Mouse (Mus musculus) WW6 (cell line): Measurements from ENCODE around the gene Gm45140.

Source experiments
- DNase-seq: peaks from one replicate; pipeline ENCODE4 v3.0.0-alpha.2; 2013; ENCODE audit warnings: low read depth, low spot score

Gene Gm45140

GRCm38 (mm10) chr6:87845031-87845695 lies 9.6 kb upstream of the Gm45140 start:
- DNase-seq: no peak

DNA sequence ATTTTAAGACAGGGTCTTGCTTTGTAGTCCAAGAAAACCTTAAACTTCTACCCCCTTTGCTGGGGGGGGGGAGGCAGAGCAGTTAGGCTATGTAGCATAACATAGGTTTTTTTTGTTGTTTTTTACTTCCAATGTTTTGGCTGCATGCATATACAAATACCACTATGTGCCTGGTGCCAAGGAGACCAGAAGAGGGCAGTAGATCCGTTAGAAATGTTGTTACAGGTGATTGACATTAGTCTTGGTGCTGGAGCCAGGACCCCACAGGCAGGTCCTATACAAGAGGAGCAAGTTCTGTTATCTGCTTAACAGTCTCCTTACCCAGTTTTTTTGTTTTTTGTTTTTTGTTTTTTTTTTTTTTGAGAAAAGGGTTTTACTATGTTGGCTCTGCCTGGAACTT lies 6.7 kb upstream of the Gm45140 start:
- no peak for DNase-seq

DNA sequence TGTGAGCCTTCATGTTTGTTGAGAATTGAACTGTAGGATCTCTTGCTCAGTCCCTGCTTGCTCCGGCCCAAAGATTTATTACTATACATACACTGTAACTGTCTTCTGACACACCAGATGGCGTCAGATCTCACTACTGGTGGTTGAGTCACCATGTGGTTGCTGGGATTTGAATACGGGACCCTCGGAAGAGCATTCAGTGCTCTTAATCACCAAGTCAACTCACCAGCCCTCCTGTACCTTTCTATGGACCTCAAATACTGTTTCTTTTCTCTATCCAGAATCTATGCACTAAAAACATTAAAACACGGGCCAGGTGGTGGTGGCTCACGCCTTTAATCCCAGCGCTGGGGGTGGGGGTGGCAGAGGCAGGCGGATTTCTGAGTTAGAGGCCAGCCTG lies 6.0 kb upstream of the Gm45140 start:
- no peak for DNase-seq

- DNase-seq: no peak
These were observed 4.3 kb upstream of the Gm45140 start for GRCm38 (mm10) chr6:87839797-87840341.

- DNase-seq: peak; percentile 92
These were observed 3.1 kb upstream of the Gm45140 start, which contains the start of gene Isy1 for GRCm38 (mm10) chr6:87838551-87839197. Gene Isy1, minus strand, starts transcription at chr6:87838798.

DNA sequence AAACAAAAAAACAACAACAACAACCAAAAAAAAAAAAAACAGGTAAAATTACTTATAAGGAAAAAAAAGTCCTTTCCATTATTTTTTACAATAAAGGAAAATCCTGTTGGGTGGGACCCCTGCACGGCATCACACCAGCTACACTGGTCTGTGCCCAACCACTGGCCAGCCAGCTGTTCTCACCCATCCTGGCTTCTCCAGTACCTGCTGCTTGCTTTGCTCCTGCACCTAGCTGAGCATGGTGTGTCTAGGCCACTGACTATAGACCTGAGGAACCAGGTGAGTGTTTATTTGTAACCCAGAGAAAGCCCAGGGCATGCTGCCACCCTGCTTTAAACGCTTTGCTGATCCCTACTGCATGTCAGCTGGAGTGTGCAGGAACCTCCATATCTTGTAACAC lies 15.2 kb downstream of the Gm45140 start:
- DNase-seq: no peak

GRCm38 (mm10) chr6:87814486-87814885 lies 21.1 kb downstream of the Gm45140 start:
- DNase-seq: no peak

- no peak for DNase-seq
These were observed 22.9 kb downstream of the Gm45140 start for GRCm38 (mm10) chr6:87812656-87813055.

- DNase-seq: peak; percentile 88
These were observed 23.8 kb downstream of the Gm45140 start, which contains the start of gene Rab43 for GRCm38 (mm10) chr6:87811675-87812338. Gene Rab43, minus strand, starts transcription at chr6:87812164.

DNA sequence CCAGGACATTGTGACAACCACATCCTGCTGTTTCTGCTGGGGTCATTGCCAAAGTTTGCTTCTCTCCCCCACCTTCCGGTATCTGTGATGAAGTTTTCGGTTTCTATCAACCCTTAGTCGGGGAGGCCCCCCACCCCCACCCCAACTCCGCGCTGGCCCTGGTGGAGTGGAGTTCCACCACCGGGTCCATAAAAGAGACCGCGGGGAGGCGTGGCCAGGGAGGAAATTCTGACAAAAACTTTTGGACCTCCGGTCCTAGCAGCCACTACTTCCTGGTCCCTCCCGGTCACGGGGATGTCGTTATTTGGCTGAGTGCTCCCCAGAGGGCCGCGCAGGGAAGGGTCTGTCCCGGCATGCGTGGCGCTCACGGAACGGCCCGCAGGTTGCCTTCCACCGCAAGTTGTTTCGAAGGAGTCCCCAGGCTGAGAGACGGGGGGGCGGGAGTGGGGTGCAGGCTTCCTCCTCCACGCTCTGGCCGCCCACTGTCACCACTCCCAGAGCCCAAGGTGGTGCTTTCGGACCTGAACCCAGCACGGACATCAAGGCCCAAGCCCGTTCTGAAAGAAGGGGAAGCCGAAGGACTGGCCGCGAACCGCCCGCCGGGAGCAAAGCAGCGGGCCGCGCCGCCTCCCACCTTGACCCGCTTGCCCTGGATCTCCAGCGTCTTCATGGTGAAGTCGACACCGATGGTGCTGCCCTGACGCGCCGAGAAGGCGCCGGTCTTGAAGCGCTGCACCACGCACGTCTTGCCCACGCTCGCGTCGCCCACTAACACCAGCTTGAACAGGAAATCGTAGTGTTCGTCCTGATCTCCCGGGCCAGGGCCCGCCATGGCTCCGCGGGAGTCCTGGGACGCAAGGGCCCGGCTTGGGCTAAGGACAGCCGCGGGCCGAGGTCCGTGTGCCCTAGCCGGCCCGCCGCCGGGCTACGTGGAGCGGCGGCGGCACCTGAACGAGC lies 24.6 kb downstream of the Gm45140 start:
- no peak for DNase-seq

GRCm38 (mm10) chr6:87810311-87810710 lies 25.3 kb downstream of the Gm45140 start:
- DNase-seq: no peak

DNA sequence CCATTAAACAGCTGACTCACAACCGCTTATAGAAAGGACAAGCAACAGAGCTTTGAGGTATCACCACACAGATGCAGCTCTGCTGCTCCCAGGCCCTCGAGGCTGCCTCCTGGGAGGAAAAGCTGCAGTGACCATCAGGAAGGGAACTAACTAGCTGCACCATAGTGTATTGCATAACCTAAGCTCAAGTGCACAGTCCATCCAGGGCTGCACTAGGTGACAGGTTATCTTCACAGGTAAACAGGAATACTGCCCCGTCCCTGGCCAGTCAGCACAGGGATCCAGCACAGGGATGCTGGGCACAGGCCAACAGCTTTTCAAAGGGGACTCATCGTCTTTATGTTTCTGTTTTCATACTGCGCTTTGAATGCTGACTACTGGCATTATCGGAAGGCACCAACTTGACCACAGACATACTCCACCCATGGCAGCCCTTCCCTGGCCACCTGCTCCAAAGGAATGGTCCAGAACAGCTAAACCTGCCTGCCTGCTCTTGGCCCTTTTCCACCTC lies 25.9 kb downstream of the Gm45140 start:
- no peak for DNase-seq

DNA sequence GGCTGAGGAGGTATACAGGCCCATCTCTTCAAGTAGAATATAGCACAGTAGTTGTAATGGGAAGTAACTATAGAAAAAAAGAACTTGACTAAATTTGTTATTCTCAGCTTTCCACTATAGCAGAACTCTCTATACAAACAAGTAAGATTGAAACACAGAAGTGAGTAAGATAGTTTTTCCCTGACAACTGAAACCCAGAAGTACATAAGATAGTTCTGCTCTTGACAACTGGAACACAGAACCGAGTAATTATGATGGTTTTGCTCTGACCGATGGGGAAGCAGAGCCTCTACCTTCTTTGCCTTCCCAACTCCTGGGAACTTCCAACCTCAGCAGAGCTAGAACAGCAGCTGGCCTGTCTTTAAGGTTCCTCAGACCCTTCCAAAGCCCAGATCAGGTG lies 26.5 kb downstream of the Gm45140 start:
- no peak for DNase-seq

DNA sequence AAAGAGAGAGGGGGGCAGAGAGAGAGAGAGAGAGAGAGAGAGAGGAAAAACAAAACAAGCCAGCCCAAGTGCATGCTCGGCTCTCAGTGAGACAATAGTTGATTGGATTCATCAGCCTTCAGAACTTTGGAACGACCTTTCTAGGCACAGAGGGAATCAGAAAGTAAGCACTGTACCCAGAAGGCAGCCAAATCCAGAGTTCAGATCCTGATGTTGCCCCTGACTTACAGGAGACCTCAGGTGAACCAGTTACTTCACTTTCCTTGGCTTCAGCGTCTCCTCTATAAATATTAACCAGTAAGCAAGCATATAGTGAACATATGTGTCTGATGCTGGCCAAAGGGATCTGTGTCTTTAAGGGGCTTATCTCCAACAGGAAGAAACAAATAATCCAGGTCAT lies 27.1 kb downstream of the Gm45140 start:
- DNase-seq: no peak

- no peak for DNase-seq
These were observed 27.7 kb downstream of the Gm45140 start for GRCm38 (mm10) chr6:87807735-87808440.

- DNase-seq: no peak
These were observed 28.7 kb downstream of the Gm45140 start for GRCm38 (mm10) chr6:87806857-87807256.

- DNase-seq: no peak
These were observed 29.6 kb downstream of the Gm45140 start for GRCm38 (mm10) chr6:87806028-87806427.

DNA sequence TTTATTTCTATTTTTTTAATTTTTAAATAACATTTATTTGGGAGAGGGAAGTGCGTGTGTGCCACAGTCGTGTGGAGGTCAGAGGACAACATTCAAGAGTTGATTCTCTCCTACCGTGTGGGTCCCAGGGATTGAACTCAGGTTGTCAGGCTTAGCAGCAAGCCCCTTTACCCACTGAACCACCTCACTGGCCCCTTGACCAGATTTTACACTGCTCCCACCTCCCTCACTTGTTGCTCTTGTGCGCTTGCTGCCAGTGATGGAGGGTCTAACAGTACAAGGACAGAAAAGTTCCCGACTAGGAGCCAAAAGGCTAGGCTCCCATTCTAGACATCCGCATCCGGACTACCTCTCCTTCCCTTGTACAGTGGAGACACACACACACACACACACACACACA lies 30.1 kb downstream of the Gm45140 start:
- DNase-seq: no peak

DNA sequence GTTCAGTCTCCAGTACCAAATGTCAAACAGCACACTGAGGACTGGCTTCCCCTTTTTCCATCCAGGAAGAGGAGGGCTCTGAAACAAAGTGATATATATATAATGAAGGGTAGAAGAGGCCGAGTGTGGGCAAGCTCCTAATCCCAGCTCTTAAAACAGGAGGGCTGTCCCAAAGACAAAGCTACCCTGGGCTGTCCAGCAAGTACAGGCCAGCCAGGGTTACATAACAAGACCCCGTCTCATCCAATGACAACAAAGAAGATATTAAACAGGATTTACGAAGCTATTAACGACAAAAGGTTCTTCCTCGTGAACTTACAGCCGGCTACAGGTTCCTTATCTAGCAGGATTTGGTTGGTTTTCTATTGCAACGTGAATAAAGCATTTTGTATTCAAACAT lies 30.7 kb downstream of the Gm45140 start:
- DNase-seq: no peak

DNA sequence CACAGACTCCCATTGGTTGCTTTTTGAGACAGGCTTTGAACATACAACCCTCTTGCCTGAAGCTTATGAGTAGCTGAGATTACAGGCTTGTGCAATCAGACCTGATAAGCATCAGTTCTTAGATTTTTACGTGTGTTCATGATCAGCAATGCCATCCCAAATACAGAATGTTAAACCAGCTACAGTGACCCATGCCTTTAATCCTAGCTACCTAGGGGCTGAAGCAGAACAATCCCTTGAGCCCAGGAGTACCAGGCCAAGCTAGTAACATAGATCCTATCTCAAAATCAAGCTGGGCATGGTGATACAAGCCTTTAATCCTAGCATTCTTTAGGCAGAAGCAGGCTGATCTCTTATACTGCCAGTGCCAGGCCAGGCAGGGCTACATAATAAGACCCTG lies 31.6 kb downstream of the Gm45140 start:
- DNase-seq: no peak

DNA sequence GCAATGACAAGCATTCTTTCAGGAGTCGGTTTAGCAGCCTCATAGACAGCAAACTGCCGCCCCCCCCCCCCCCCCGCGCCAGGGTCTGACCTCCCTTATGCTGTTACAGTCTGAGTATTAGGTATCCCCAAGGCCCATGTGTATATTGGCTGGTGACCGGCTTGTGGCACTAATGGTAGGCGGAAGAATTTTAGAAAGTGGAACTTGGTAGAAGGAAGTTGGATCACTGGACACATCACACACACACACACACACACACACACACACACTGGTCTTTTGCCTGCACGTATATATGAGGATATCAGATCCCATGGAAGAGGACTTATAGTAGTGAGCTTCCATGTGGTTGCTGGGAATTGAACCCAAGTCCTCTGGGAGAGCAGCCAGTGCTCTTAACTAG lies 33.1 kb downstream of the Gm45140 start:
- DNase-seq: no peak
